Mouse (Mus musculus) erythroblast, embryonic 14.5 days (primary cell): ENCODE results near the gene Scd2. TPM values are rescaled to one million over a fixed set of nuclear protein-coding genes. Genes with fewer than 3 reads are reported as not detected.

Experiments used
- H3K27me3 ChIP-seq: 2 replicates; pipeline ENCODE4 v1.6.1; 2012; ENCODE audit warnings: inconsistent platforms; ENCODE audit not compliant: control insufficient read depth
- H3K36me3 ChIP-seq: 2 replicates; pipeline ENCODE4 v1.6.1; 2012; ENCODE audit warnings: mild to moderate bottlenecking, inconsistent platforms; ENCODE audit not compliant: control insufficient read depth
- H3K4me1 ChIP-seq: 2 replicates; pipeline ENCODE4 v1.6.1; 2012; ENCODE audit warnings: inconsistent platforms; ENCODE audit not compliant: control insufficient read depth
- H3K4me3 ChIP-seq: replicated peaks from 2 replicates; pipeline ENCODE3; 2012; ENCODE audit warnings: moderate library complexity, mild to moderate bottlenecking, inconsistent platforms
- H3K9me3 ChIP-seq: 2 replicates; pipeline ENCODE4 v1.6.1; 2012; ENCODE audit warnings: low read length, inconsistent platforms, mixed read lengths; ENCODE audit not compliant: control insufficient read depth
- GATA1 ChIP-seq: IDR thresholded peaks from 2 replicates; pipeline ENCODE4 v1.6.1; 2012; ENCODE audit warnings: low read length, inconsistent platforms, mixed read lengths
- TAL1 ChIP-seq: IDR thresholded peaks from 3 replicates; pipeline ENCODE4 v1.6.1; 2012; ENCODE audit warnings: low read length, inconsistent platforms, mixed read lengths
- polyA plus RNA-seq: library from polyadenylated mRNA; stranded (reverse); fragments of >175 nt; gene quantifications from 2 replicates; pipeline ENCODE4 v1.2.3, GENCODE M21; 2012

Gene Scd2
- polyA plus RNA-seq, 1 experiment: 0.27 TPM

- TF ChIP-seq GATA1 (0 out of 2 replicates have a peak, but pooled peaks have one; percentile 8), TAL1 (no peak)
- Histone ChIP-seq H3K36me3 (peaks cover 41% of the 10 kb centered on the region), H3K4me3 (peak overlapping the region; percentile 83), H3K27me3 (no peaks in the 10 kb centered on the region), H3K4me1 (peaks cover 93% of the 10 kb centered on the region), H3K9me3 (no peaks in the 10 kb centered on the region)
Observed at GRCm38 (mm10) chr19:44293769-44294551, 486 bp downstream of the Scd2 start.

- Histone ChIP-seq H3K27me3 (no peaks in the 10 kb centered on the region), H3K4me1 (peaks cover 95% of the 10 kb centered on the region), H3K4me3 (peak overlapping the region; percentile 83), H3K36me3 (peaks cover 47% of the 10 kb centered on the region), H3K9me3 (no peaks in the 10 kb centered on the region)
- TF ChIP-seq GATA1: no peak
- no peak for TF ChIP-seq TAL1
Observed at GRCm38 (mm10) chr19:44294588-44295041, 1.1 kb downstream of the Scd2 start.

- Histone ChIP-seq H3K36me3 (peaks cover 53% of the 10 kb centered on the region), H3K4me1 (peaks cover 96% of the 10 kb centered on the region), H3K4me3 (peak overlapping the region; percentile 83), H3K9me3 (no peaks in the 10 kb centered on the region), H3K27me3 (no peaks in the 10 kb centered on the region)
- TF ChIP-seq GATA1: no peak
Observed at GRCm38 (mm10) chr19:44295251-44295650, 1.8 kb downstream of the Scd2 start.

GRCm38 (mm10) chr19:44295741-44296140 lies 2.3 kb downstream of the Scd2 start:
- TF ChIP-seq GATA1: no peak
- no peak for TF ChIP-seq TAL1
- H3K4me1 ChIP-seq: peaks cover 97% of the 10 kb centered on the region
- no peaks in the 10 kb centered on the region for H3K27me3 ChIP-seq
- no peaks in the 10 kb centered on the region for H3K9me3 ChIP-seq
- peaks cover 58% of the 10 kb centered on the region for H3K36me3 ChIP-seq
- peak overlapping the region; percentile 83 for H3K4me3 ChIP-seq

- TF ChIP-seq GATA1 (no peak), TAL1 (no peak)
- H3K4me1 ChIP-seq: peaks cover 100% of the 10 kb centered on the region
- H3K9me3 ChIP-seq: no peaks in the 10 kb centered on the region
- H3K27me3 ChIP-seq: no peaks in the 10 kb centered on the region
- peak overlapping the region; percentile 83 for H3K4me3 ChIP-seq
- H3K36me3 ChIP-seq: peaks cover 62% of the 10 kb centered on the region
Observed at GRCm38 (mm10) chr19:44296186-44296585, 2.7 kb downstream of the Scd2 start.

GRCm38 (mm10) chr19:44297068-44297760 lies 3.7 kb downstream of the Scd2 start:
- H3K36me3 ChIP-seq: peaks cover 71% of the 10 kb centered on the region
- H3K9me3 ChIP-seq: no peaks in the 10 kb centered on the region
- H3K4me1 ChIP-seq: peaks cover 98% of the 10 kb centered on the region
- no peaks in the 10 kb centered on the region for H3K27me3 ChIP-seq
- H3K4me3 ChIP-seq: peak overlapping the region; percentile 83
- no peak for TF ChIP-seq TAL1
- TF ChIP-seq GATA1: no peak

GRCm38 (mm10) chr19:44297862-44298261 lies 4.4 kb downstream of the Scd2 start:
- Histone ChIP-seq H3K9me3 (no peaks in the 10 kb centered on the region), H3K36me3 (peaks cover 78% of the 10 kb centered on the region), H3K4me3 (peak overlapping the region; percentile 83), H3K27me3 (no peaks in the 10 kb centered on the region), H3K4me1 (peaks cover 98% of the 10 kb centered on the region)
- no peak for TF ChIP-seq TAL1
- TF ChIP-seq GATA1: no peak

GRCm38 (mm10) chr19:44299078-44299477 lies 5.6 kb downstream of the Scd2 start:
- TF ChIP-seq GATA1: no peak
- no peak for TF ChIP-seq TAL1
- H3K36me3 ChIP-seq: peaks cover 90% of the 10 kb centered on the region
- no peaks in the 10 kb centered on the region for H3K9me3 ChIP-seq
- H3K4me1 ChIP-seq: peaks cover 89% of the 10 kb centered on the region
- H3K27me3 ChIP-seq: no peaks in the 10 kb centered on the region
- peak overlapping the region; percentile 31 for H3K4me3 ChIP-seq

- Histone ChIP-seq H3K27me3 (no peaks in the 10 kb centered on the region), H3K36me3 (peaks cover 98% of the 10 kb centered on the region), H3K4me1 (peaks cover 81% of the 10 kb centered on the region), H3K9me3 (no peaks in the 10 kb centered on the region), H3K4me3 (peak overlapping the region; percentile 3)
- TF ChIP-seq GATA1 (0 out of 2 replicates have a peak, but pooled peaks have one; percentile 27), TAL1 (no peak)
Observed at GRCm38 (mm10) chr19:44299902-44300301, 6.4 kb downstream of the Scd2 start.
